Mouse (Mus musculus): ENCODE data around the gene Pik3c2b. TPM values are rescaled to one million over a fixed set of nuclear protein-coding genes. Genes with fewer than 3 reads are reported as not detected.

Pik3c2b gene
- polyA plus RNA-seq, 1 experiment, result 0.07 TPM

DNA sequence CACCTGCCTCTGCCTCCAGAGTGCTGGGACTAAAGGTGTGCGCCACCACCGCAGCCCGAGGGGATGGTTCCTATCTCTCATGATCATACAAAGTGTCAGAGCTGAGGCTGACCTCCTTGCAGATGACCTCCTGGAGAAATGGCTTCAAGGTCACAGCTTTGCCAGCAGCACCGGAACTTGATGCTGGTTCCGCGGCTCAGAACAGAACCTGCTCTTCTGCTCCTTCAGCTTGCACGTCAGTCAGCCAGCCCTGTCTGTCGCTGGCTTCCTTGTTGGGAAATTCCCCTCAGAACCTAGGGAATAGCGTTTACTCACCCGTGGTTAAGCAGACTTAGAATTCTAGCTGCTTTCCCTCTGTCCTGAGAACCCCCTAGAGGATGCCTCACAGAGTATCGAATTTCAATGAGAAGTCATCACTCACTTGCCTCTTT lies 4.5 kb downstream of the Pik3c2b start:
- H3K4me3 ChIP-seq (ENCODE audit: insufficient read depth, low read length), result no peak overlapping the region
- TF ChIP-seq CTCF (IDR thresholded peaks at IDR 0.05; ENCODE audit: low read depth, low read length), result no peak
- no peak for TF ChIP-seq POLR2A (IDR thresholded peaks at IDR 0.05; ENCODE audit: borderline replicate concordance, low read depth, low read length)
- H3K4me1 ChIP-seq (ENCODE audit: control insufficient read depth, insufficient read depth, low read length), result no peaks in the 10 kb centered on the region
- no peak overlapping the region for H3K27ac ChIP-seq (ENCODE audit: insufficient read depth, low read depth, low read length)

DNA sequence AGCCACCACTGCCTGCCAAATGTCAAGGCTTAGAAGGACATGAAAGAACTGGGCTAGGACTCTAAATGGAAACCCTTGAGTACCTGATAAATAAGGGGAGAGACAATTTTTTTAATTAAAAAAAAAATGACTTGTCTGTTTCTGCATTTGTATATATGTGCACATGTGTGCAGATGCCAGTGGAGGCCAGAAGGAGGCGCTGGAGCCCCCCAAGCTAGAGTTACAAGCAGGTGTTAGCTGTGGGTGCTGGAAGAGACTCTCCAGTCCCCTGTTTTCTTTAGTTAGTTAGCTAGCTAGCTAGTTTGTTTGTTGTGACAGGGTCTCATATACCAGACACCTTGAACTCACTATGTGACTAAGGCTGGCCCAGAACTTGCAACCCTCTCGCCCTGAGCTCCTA lies 6.4 kb downstream of the Pik3c2b start:
- H3K27ac ChIP-seq (ENCODE audit: insufficient read depth, low read depth, low read length), result no peak overlapping the region
- H3K4me3 ChIP-seq (ENCODE audit: insufficient read depth, low read length), result no peak overlapping the region
- TF ChIP-seq POLR2A (IDR thresholded peaks at IDR 0.05; ENCODE audit: borderline replicate concordance, low read depth, low read length), result no peak
- TF ChIP-seq CTCF (IDR thresholded peaks at IDR 0.05; ENCODE audit: low read depth, low read length), result no peak; the same call in 1 of the 2 replicates
- no peaks in the 10 kb centered on the region for H3K4me1 ChIP-seq (ENCODE audit: control insufficient read depth, insufficient read depth, low read length)

DNA sequence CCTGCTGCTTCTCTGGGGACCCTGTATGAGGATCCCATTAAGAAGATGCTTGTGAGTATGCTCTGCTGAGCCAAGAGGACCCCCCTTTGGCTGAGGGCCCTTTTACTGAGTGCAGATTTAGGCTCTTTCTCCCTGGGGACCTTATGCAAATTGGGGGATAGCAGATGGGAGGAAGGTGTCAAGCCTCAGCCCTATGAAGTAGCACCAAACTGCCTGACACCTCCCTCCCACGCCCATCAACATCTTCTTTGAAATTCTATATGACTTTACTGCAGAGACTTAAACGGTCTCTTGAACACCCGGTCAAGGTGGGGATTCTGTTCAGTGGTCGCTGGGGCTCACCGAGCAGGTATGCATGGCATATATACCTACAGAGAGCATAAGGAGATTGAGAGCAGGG lies 7.6 kb downstream of the Pik3c2b start:
- TF ChIP-seq POLR2A (IDR thresholded peaks at IDR 0.05; ENCODE audit: borderline replicate concordance, low read depth, low read length), result no peak
- no peak for TF ChIP-seq CTCF (IDR thresholded peaks at IDR 0.05; ENCODE audit: low read depth, low read length)
- Histone ChIP-seq H3K4me1 (ENCODE audit: control insufficient read depth, insufficient read depth, low read length) (no peaks in the 10 kb centered on the region), H3K4me3 (ENCODE audit: insufficient read depth, low read length) (no peak overlapping the region), H3K27ac (ENCODE audit: insufficient read depth, low read depth, low read length) (no peak overlapping the region)

DNA sequence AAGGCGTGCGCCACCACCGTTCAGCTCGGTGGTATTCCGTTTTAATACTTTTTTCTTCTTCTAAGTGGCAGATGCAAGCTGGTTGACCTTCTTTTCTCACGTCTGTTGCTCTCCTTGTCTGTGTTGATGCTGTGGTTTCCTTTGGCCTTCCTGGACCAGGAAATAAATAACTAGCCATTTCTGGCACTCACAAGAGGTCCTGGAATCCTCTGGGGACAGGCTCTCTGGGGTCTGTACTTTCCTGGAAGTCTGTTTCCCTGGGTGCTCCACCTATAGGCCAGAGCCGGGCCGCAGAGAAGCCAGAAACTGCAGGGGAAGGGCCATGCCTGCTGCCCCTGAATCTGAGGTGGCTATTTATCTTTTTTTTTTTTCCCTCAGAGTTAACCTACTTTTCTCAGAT lies 8.9 kb downstream of the Pik3c2b start:
- Histone ChIP-seq H3K4me3 (ENCODE audit: insufficient read depth, low read length) (no peak overlapping the region), H3K27ac (ENCODE audit: insufficient read depth, low read depth, low read length) (no peak overlapping the region), H3K4me1 (ENCODE audit: control insufficient read depth, insufficient read depth, low read length) (no peaks in the 10 kb centered on the region)
- TF ChIP-seq CTCF (IDR thresholded peaks at IDR 0.05; ENCODE audit: low read depth, low read length) (no peak), POLR2A (IDR thresholded peaks at IDR 0.05; ENCODE audit: borderline replicate concordance, low read depth, low read length) (no peak)

DNA sequence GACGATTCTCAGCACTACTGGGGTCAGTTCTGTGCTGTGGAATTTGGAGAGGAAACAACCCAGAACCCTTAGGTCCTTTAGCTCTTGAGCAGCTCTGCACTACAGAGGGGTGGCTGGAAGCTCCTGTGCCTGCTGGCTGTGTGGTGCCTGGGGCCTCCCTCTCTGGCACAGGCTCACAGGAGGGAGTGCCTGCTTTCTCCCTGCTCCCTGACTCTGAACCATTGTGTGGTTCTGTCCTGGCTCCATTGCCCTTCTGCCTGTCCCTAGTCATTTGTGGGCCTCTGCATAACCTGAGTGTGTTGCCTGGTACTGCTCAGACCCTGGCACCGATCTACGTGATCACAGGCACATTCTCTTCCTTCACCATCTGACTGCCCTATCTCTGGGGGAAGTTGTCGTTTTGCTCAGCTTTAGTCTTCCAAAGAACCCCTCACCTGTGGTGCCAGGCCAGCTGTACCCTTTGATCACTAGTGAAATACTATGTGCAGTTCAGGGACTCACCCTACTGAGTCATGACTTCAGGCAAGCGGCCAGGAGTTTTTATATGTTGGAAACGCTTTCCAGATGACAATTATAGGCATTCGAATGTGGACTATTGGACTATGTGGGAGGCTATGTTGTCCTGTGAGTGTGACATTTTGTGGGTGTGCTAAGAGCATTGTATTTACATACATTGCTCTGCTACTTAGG lies 12.0 kb downstream of the Pik3c2b start:
- Histone ChIP-seq H3K4me3 (ENCODE audit: insufficient read depth, low read length) (no peak overlapping the region), H3K27ac (ENCODE audit: insufficient read depth, low read depth, low read length) (no peak overlapping the region), H3K4me1 (ENCODE audit: control insufficient read depth, insufficient read depth, low read length) (no peaks in the 10 kb centered on the region)
- no peak for TF ChIP-seq CTCF (IDR thresholded peaks at IDR 0.05; ENCODE audit: low read depth, low read length)
- TF ChIP-seq POLR2A (IDR thresholded peaks at IDR 0.05; ENCODE audit: borderline replicate concordance, low read depth, low read length), result no peak

DNA sequence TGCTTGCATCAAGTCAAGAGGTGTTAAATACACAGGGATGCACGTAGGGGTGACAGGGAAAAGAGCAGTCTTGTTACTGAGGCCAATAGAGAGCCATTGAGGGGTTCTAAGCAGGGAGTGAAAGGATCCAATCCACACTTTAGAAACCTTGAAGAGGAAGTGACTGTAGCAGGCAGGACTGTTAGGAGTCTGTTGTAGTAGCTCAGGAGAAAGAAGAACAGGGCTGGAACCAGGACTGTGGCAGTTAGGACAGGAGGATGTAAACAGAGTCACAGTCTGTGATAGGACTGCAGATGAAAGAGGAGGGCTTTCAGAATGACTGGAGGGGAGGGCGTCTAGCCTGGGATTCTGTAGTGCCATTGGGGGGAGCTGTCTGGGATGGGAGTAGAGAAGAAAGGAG lies 14.1 kb downstream of the Pik3c2b start:
- no peak overlapping the region for H3K27ac ChIP-seq (ENCODE audit: insufficient read depth, low read depth, low read length)
- no peak overlapping the region for H3K4me3 ChIP-seq (ENCODE audit: insufficient read depth, low read length)
- no peaks in the 10 kb centered on the region for H3K4me1 ChIP-seq (ENCODE audit: control insufficient read depth, insufficient read depth, low read length)
- TF ChIP-seq CTCF (IDR thresholded peaks at IDR 0.05; ENCODE audit: low read depth, low read length) (no peak), POLR2A (IDR thresholded peaks at IDR 0.05; ENCODE audit: borderline replicate concordance, low read depth, low read length) (no peak)

DNA sequence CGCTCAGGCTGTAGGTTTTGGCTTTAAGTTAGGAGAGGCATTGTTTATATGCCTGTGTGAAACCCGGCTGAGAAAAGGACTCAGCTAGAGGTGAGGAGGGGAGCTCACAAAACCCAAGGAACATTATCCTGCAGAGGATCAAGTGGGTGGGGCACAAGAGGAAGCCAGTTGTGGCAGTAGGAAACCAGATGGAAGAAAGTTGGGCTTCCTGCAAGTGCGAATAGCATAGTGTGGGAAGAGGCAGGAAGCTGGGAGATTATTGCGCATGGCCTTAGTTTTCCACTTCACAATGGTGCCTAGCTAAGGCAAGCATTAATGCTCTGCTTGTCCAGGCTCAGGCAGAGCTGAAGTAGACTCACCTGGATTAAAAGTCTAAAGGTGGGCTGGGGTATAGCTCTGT lies 15.2 kb downstream of the Pik3c2b start:
- H3K4me3 ChIP-seq (ENCODE audit: insufficient read depth, low read length), result no peak overlapping the region
- TF ChIP-seq CTCF (IDR thresholded peaks at IDR 0.05; ENCODE audit: low read depth, low read length) (no peak), POLR2A (IDR thresholded peaks at IDR 0.05; ENCODE audit: borderline replicate concordance, low read depth, low read length) (no peak)
- H3K4me1 ChIP-seq (ENCODE audit: control insufficient read depth, insufficient read depth, low read length), result no peaks in the 10 kb centered on the region
- no peak overlapping the region for H3K27ac ChIP-seq (ENCODE audit: insufficient read depth, low read depth, low read length)

DNA sequence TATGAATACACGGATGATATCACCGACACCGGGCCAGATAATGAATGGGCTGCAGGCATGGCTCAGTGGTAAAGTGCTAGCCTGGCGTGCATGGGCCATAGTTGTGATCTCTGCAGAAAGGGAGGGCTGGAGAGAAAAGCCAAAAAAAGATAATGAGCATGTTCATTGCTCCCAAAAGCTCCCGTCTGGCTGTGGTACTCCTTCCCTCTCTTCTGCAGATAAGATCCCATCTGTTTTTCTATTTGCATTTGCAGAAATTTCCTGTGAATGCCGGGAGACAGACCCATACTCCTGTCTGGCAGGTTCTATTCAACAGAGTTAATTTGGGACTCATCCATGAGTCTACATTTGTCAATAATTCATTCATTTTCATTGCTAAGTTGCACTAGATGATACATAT lies 17.7 kb downstream of the Pik3c2b start:
- H3K4me1 ChIP-seq (ENCODE audit: control insufficient read depth, insufficient read depth, low read length), result no peaks in the 10 kb centered on the region
- no peak overlapping the region for H3K27ac ChIP-seq (ENCODE audit: insufficient read depth, low read depth, low read length)
- TF ChIP-seq CTCF (IDR thresholded peaks at IDR 0.05; ENCODE audit: low read depth, low read length) (no peak), POLR2A (IDR thresholded peaks at IDR 0.05; ENCODE audit: borderline replicate concordance, low read depth, low read length) (no peak)
- H3K4me3 ChIP-seq (ENCODE audit: insufficient read depth, low read length), result no peak overlapping the region

DNA sequence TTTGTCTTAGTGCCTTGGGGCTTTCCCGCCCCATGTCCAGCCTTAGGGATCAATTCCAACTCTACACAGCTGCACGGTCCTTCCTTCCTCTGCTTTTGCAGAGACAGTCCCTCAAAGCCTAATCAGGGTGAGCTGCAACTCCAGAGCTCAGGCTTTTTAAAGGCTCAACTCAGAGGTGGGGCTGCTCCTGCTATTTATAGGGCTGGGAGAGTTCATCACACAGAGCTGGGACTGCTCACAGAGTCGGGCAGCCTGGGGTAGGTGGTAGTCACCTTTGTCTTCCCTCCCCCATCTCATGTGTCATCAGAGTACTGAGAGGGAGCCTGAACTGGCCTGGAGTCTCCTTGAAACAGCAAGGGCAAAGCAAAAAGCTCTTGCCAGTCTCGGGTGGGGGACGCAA lies 22.8 kb downstream of the Pik3c2b start:
- H3K27ac ChIP-seq (ENCODE audit: insufficient read depth, low read depth, low read length), result no peak overlapping the region

DNA sequence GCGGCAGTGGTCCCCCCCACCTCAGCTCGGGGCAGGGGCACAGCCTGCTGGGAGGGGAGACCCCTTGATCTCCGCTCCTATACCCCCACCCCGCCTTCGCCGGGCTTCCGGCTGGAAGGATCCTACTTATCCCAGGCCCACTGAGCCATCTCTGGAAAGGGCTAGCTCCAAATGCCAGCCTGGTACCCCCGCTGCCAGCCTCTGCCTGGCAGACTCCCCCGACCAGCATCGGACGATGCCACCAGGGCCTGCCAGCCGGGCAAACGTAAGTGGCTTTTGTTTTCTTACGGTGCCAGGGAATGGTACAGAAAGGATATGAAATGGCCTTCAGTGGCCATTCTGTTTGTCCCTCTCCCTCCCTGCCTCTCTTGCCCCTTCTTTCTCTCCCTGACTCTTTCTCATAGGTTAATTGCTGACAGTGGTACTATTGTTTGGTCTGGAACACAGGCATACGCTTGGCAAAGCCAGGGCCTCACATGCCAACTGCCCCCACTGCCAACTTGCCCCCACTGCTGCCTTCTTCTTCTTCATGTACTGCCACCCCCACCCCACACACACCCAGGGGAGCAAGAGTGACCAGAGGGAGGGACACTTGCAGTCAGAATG lies 23.3 kb downstream of the Pik3c2b start:
- Histone ChIP-seq H3K27ac (ENCODE audit: insufficient read depth, low read depth, low read length) (no peak overlapping the region), H3K4me1 (ENCODE audit: control insufficient read depth, insufficient read depth, low read length) (peaks cover 11% of the 10 kb centered on the region)

More for the DNA sequence above, 22.8 kb downstream of the Pik3c2b start:
- Histone ChIP-seq H3K4me1 (ENCODE audit: control insufficient read depth, insufficient read depth, low read length) (peaks cover 11% of the 10 kb centered on the region), H3K4me3 (ENCODE audit: insufficient read depth, low read length) (no peak overlapping the region)
- TF ChIP-seq POLR2A (IDR thresholded peaks at IDR 0.05; ENCODE audit: borderline replicate concordance, low read depth, low read length) (no peak), CTCF (IDR thresholded peaks at IDR 0.05; ENCODE audit: low read depth, low read length) (no peak)

More for the DNA sequence above, 23.3 kb downstream of the Pik3c2b start:
- no peak for TF ChIP-seq CTCF (IDR thresholded peaks at IDR 0.05; ENCODE audit: low read depth, low read length)
- no peak for TF ChIP-seq POLR2A (IDR thresholded peaks at IDR 0.05; ENCODE audit: borderline replicate concordance, low read depth, low read length)
- no peak overlapping the region for H3K4me3 ChIP-seq (ENCODE audit: insufficient read depth, low read length)

Measured in bone marrow macrophage, adult 2 months (primary cell).